Mouse (Mus musculus): ENCODE data around the gene Tmem235.
"Not testable (repeated sequence)": the region's sequence is repeated elsewhere in the genome, so short reads cannot be mapped to it uniquely, and the experiment has no call there.

The Tmem235 gene

GRCm38 (mm10) chr11:117860601-117861000 lies at the start of gene Tmem235:
Gene Tmem235, plus strand, starts transcription at chr11:117860752.
- in situ Hi-C loops (cut with MboI, MseI): loop anchor here (25.0 kb wide), 1 partner anchor 227 kb away; no protein-coding TSS in a partner anchor

DNA sequence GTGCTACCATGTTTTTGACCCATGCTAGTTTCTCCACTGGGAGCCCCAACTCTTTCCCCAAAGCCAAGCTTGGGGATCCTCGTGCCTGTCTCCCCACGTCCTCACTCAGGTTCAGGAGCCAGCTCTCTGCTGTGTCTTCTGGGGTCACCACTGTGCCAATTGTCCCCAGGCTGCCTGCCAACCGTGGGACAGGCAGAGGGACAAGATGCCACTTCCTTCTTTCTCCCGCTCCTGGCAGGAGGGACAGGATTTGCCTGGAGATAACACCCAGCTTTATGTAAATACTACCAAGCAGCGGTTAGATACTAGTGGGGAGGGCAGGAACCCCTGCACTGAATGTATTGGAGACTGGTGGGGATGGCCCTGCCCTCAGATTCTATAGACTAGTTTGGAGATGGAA lies 46.7 kb upstream of the Tmem235 start:
- in situ Hi-C loops (cut with MboI, MseI): loop anchor here (5.0 kb wide), 1 partner anchor 427 kb away; no protein-coding TSS in a partner anchor

- in situ Hi-C loops (cut with MboI, MseI): loop anchor here (5.0 kb wide), 1 partner anchor 428 kb away; no protein-coding TSS in a partner anchor
Measured at GRCm38 (mm10) chr11:117814704-117815366, 45.7 kb upstream of the Tmem235 start.

- in situ Hi-C loops (cut with MboI, MseI): not testable (repeated sequence)
Measured at GRCm38 (mm10) chr11:117815850-117816249, 44.7 kb upstream of the Tmem235 start.

DNA sequence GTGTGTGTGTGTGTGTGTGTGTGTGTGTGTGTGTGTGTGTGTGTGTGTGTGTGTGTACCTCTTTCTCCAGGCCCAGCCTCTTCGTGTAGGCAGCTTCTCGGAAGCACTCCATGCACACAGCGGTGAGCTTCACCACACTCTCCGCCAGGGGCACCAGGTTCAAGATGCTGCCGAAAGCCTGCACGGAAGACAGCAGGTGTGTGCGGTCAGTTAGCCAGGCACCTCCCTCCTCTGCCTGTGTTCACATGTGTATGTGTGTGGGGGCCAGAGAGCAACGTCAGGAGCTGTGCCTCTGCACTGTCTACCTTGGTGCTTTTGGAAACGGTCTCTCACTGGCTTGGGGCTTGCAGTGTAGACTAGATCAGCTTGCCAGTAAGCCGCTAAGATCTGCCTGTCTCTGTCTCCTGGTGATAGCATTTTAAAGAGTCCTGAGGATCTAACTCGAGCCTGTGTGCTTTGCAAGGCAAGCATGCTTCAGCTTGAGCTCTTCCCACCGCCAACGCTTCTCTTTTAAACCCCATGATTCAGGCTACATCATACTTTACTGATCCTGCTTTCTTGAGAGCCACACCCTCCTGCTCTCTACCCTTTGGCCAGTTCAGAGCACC lies 44.1 kb upstream of the Tmem235 start:
- in situ Hi-C loops (cut with MboI, MseI): no loop called here

GRCm38 (mm10) chr11:117819095-117819494 lies 41.5 kb upstream of the Tmem235 start:
- in situ Hi-C loops (cut with MboI, MseI): no loop called here

DNA sequence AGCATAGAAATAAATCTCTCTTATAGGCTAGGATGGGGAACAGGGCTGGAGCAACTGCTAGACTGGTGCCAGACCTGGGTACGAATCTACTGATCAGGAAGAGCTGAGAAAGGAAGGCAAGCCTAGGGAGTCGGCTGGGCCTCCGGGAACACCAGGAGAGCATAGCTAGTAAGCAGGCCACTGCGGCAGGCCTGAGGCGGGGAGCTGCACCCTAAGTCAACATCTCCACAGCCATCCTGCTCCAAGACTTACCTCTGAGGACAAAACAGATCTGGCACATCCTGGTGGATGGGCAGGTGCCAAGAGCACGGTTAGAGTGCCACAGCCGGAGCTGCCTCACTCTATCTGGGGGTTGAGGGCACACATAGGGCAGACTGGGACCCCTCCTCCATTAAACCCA lies 40.4 kb upstream of the Tmem235 start:
- in situ Hi-C loops (cut with MboI, MseI): loop anchor here (5.0 kb wide), 1 partner anchor 98 kb away; no protein-coding TSS in a partner anchor

GRCm38 (mm10) chr11:117821868-117822267 lies 38.7 kb upstream of the Tmem235 start:
- in situ Hi-C loops (cut with MboI, MseI): loop anchor here (5.0 kb wide), 1 partner anchor 100 kb away; no protein-coding TSS in a partner anchor

DNA sequence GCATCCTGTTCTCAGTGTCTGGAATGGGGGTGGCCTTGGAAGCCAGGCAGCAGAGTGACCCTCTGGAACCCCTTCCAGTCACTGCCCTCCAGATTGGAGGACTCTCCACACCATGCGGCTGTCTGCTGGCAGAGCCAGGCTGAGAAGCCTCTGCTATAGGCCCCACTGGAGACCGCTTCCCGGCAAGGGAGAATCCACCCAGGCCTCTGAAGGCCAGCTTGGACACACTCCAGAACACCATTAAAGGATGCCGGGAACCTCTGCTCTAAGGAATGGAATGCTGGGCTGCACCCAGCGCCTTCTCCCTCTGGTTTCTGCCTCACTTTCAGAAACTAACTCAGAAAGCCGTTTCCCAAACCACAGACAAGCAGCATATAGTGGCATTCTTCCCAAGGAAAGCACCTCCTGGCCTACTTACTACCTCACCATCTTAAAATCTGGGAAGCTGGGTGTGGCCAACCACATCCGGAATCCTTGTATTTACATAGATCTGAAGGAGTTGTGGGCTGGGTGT lies 37.8 kb upstream of the Tmem235 start:
- in situ Hi-C loops (cut with MboI, MseI): loop anchor here (5.0 kb wide), 1 partner anchor 100 kb away; no protein-coding TSS in a partner anchor

- in situ Hi-C loops (cut with MboI, MseI): loop anchor here (5.0 kb wide), 1 partner anchor 101 kb away; no protein-coding TSS in a partner anchor
Measured at GRCm38 (mm10) chr11:117823411-117823810, 37.1 kb upstream of the Tmem235 start.

- in situ Hi-C loops (cut with MboI, MseI): loop anchor here (5.0 kb wide), 1 partner anchor 102 kb away; no protein-coding TSS in a partner anchor
Measured at GRCm38 (mm10) chr11:117824060-117824969, 36.2 kb upstream of the Tmem235 start.

DNA sequence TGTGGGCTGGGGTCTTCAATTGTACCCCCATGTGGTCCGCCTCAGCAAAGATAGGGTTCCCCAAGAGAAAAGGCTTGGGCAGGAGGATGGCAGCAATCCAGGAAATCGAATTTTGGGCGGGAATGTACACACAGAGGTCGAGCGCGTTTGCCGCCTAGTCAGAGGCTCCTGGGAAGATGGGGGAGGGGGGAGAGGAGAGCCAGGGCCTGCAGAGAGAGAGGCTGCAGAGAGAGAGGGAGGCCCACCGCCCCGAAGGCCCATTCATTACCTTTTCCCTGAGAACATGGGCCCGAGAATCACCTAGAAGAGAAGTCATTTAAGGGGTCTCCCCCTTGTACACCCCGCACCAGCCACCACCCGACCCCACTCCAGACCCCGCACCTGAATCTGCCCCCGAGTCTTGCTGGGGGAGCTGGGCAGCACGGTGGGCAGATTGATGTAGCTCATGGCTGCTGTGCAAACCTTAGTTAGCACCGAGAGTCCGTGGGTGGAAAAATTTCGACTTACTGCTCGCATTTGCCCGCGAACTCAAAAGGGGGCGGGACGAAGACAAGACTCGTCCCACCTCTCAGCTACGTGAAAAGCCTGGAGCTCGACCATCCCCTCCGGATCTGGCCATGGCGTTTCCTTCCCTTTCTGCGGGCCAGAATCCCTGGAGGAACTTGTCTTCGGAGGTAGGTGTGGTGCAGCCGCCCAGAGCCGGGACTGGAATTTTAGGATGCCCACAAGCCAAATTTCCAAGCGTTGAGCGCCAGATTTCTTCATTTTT lies 35.0 kb upstream of the Tmem235 start, which contains the start of the genes Afmid and Tk1:
Afmid (plus strand) TSS at position 592 of the 769 bp plus-strand sequence.
Tk1 (minus strand) TSS at position 760 of the 769 bp plus-strand sequence.
- in situ Hi-C loops (cut with MboI, MseI): no loop called here

GRCm38 (mm10) chr11:117826164-117826563 lies 34.4 kb upstream of the Tmem235 start:
- in situ Hi-C loops (cut with MboI, MseI): no loop called here

DNA sequence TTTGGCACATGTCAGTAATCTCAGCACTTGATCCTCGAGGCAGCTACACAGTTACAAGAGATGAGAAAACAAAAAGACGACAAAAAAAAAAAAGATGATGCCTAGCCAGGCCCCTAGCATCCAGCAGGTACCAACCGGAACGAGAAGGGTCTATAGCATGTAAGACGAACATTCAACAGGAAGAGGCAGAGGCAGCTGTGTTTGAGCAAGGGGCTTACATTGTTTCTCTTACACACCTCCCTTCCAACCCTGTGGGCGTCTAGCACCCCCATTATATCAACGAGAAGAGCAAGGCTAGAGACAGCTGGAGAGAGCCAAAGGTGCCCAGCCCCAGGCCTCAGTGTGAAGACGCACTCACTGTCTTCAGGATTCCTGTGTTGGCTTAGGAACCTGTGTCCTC lies 33.6 kb upstream of the Tmem235 start:
- in situ Hi-C loops (cut with MboI, MseI): no loop called here

DNA sequence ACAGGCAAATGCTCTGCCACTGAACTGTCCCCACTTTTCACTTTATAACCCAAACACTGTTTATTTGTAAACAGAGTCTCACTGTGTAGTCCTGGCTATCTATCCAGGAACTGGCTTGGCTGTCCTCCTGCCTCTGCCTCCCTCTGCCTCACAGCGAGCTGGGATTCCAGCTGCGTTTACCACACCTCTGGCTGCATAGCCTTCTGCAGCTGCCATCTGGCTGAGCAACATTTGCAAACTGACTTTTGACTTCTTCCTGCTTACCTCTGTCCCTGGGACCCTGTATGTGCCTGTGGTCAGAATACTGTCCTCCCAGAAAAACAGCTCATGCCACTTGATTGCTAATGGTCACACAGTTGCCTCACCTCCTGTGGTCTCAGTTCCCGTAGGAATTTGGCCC lies 33.2 kb upstream of the Tmem235 start:
- in situ Hi-C loops (cut with MboI, MseI): no loop called here

- in situ Hi-C loops (cut with MboI, MseI): no loop called here
Measured at GRCm38 (mm10) chr11:117828149-117828887, 32.2 kb upstream of the Tmem235 start.

GRCm38 (mm10) chr11:117828888-117829604 lies 31.5 kb upstream of the Tmem235 start:
- in situ Hi-C loops (cut with MboI, MseI): no loop called here

- in situ Hi-C loops (cut with MboI, MseI): no loop called here
Measured at GRCm38 (mm10) chr11:117829671-117830215, 30.8 kb upstream of the Tmem235 start.

GRCm38 (mm10) chr11:117830401-117830800 lies 30.2 kb upstream of the Tmem235 start:
- in situ Hi-C loops (cut with MboI, MseI): no loop called here
